Mouse (Mus musculus): ENCODE results near the gene Cacna1c.
"Not testable (repeated sequence)": the region's sequence is repeated elsewhere in the genome, so short reads cannot be mapped to it uniquely, and the experiment has no call there.

Cacna1c gene

DNA sequence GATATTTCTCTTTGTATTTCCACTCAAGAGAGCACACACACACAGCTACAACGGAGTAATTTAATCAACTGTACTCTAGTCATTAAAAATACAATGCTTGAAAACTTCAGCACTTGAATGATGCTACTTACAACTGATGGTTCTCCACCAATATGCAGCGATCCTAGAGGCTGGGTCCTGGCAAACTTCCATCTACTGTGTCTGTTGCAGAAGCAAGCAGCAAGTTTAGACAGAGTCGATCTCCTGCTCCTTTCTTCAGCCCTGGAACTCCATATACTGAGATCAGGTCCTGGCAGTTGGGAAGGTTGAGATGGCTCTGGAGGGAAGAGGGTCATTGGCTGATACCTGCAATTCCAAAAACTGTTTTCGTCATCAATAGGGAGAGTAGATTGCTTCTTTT is 617.5 kb downstream of the Cacna1c start:
- DNase-seq (ENCODE audit: low spot score) = not testable (repeated sequence)

GRCm38 (mm10) chr6:118574351-118574750 is 621.9 kb downstream of the Cacna1c start:
- no peak for DNase-seq (ENCODE audit: low spot score)

GRCm38 (mm10) chr6:118567816-118568215 is 628.4 kb downstream of the Cacna1c start:
- no peak for DNase-seq (ENCODE audit: low spot score)

- DNase-seq (ENCODE audit: low spot score) = peak; percentile 93
Observed at GRCm38 (mm10) chr6:118561745-118562609, 634.2 kb downstream of the Cacna1c start, which contains the start of gene Ankrd26. Gene Ankrd26, minus strand, starts transcription at chr6:118562226.

- DNase-seq (ENCODE audit: low spot score) = no peak
Observed at GRCm38 (mm10) chr6:118561225-118561624, 635.0 kb downstream of the Cacna1c start.

DNA sequence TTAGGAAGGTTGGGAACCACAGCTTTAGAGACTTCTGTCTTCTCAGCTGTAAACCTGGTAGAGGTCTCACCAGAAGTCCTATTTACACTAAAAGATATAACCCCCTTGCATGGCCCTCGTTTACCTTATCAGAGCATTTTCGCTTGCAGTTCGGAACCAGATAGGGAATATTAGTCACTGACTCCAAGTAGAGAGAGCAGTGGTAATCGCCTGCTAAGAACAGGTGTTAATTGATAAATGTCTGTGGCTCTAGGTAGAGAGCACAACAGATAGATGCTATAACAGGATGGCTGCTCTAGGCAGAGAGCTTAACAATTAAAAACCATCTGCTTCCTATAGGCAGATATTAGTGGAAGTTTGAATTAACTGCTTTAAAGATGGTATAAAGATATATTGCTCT is 657.6 kb downstream of the Cacna1c start:
- no peak for DNase-seq (ENCODE audit: low spot score)

Data from urinary bladder, postnatal 25 days (tissue).